Mouse (Mus musculus) frontal cortex, postnatal 36 days (tissue): ENCODE results near the gene Mta1.

Experiments used
- DNase-seq, 2 experiments: peaks; one replicate each; pipeline ENCODE4 v3.0.0; 2022; ENCODE audit warnings: low spot score in 2 of 2

Gene Mta1

GRCm38 (mm10) chr12:113097749-113098281 lies at the start of gene Mta1:
Mta1 (plus strand) TSS chr12:113098278.
- DNase-seq, result peak in 1 of 2 experiments; percentile 35

GRCm38 (mm10) chr12:113049836-113050235 lies 48.2 kb upstream of the Mta1 start:
- no peak for DNase-seq

- DNase-seq, result no peak
Observed at GRCm38 (mm10) chr12:113050671-113051070, 47.4 kb upstream of the Mta1 start.

DNA sequence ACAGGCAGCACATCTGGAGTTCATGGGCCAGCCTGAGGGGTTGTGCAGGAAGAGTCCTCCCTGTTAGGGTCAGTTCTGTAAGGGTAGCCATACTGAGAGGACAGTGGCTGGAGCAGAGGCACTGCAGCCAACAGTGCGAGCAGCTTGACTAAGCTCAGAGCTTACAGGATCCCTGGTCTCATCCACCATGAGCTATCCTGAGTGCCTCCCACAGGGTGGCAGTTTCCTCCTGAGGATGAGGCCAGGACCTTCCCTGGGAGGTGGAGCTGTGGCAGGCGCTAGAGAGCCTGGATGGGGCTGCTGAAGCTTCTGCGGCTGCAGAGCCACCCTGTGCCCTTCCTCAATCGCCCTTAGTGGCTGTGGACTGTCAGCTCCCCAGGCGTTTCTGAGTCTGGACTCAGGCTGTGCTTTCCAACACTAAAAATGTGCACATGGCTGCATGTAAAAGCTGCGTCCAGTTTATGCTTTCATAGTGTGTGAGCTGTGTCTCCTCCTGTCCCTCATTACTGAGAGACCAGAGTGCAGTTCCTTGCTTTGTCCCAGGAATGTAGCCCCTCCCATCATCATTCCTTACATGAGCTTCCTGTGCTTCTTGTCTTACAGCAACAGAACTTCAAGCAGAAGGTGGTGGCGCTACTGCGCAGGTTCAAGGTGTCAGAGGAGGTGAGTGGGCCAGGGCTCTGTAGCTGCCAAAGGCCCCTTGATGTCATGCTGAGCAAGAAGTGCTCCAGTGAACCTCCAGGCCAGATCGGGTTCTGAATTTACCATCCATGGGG lies 46.3 kb upstream of the Mta1 start:
- no peak for DNase-seq

GRCm38 (mm10) chr12:113056089-113056488 lies 42.0 kb upstream of the Mta1 start:
- DNase-seq, result no peak

DNA sequence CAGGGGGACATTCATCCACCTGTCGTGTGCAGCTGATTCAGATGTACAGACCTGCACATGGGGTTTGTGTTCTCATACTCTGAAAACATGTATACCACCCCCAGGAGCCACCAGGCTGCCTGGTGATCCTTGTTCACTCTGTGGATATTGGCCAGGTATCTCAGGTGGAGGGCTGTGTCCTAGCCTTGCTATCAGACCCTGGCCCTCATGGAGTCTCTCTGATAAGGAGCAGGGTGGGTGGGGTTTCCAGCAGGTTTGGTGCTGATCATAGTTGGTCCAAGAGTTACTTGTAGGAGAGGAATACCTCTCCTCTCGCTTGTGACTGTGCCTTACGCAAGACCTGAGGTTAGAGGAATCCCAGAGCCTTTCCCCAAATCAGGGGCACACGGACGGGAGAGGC lies 37.9 kb upstream of the Mta1 start:
- DNase-seq, result no peak

- DNase-seq, result no peak
Observed at GRCm38 (mm10) chr12:113061606-113062005, 36.5 kb upstream of the Mta1 start.

GRCm38 (mm10) chr12:113062201-113062600 lies 35.9 kb upstream of the Mta1 start:
- DNase-seq, result no peak

- DNase-seq, result no peak
Observed at GRCm38 (mm10) chr12:113063700-113064099, 34.4 kb upstream of the Mta1 start.

DNA sequence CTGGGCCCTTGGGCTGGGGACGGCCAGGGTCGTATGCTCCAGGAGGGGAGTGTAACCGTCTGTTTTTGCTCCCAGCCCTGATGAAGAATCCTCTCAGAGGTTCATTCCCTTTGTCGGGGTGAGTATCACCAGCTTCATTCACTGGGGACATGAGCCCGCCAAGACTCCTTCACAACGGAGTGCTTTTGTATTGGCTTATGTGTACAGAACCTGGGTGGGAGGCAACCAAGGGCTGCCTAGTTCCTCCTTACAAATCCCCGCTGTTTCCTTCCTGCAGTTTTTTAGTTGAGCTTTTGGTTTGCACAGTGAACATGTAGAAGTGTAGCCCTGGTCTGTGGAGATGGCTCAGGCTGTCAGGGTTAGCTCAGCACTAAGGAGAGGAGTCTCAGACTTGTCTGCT lies 30.1 kb upstream of the Mta1 start:
- no peak for DNase-seq

DNA sequence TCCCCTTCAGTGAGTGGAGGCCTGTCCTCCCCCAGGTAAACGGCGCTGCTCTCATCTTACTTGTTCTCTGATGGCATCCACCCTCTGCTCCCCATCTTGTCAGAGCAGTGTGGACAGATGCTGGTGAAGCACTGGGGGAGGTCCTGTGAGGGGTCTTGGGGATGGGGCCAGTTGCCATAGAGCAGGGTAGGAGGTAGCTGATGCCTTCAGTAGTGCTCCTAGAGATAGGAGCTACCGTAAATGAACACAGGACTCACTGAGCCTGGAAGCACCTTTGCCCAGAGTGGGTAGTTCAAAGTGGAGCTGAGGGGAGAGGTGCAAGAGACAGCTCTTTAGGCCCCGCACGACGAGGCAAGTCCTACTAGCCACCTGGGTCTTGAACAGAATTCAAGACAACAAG lies 28.7 kb upstream of the Mta1 start:
- DNase-seq, result no peak

GRCm38 (mm10) chr12:113071321-113071720 lies 26.8 kb upstream of the Mta1 start:
- DNase-seq, result no peak

DNA sequence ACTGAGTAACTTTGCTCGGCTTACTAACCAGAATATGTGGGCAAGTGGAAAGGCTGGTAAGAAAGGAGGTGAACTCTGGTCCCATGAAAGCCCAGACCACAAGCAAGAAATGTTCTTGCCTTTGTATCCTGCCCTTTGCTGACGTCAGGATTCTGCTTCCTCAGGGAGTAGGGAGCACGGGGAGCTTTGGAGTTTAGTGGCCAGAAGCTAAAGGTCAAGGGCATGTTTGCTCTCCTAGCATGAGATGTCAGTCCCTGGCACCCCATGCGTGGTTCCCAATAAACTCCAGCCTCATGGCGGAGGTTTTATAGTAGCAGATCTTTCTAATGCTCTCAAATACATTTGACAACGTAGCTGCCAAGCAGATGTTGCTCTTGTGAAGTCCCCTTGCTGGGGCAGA lies 26.3 kb upstream of the Mta1 start:
- no peak for DNase-seq

- DNase-seq, result peak in 1 of 2 experiments; percentile 21
Observed at GRCm38 (mm10) chr12:113073420-113074328, 24.4 kb upstream of the Mta1 start.

DNA sequence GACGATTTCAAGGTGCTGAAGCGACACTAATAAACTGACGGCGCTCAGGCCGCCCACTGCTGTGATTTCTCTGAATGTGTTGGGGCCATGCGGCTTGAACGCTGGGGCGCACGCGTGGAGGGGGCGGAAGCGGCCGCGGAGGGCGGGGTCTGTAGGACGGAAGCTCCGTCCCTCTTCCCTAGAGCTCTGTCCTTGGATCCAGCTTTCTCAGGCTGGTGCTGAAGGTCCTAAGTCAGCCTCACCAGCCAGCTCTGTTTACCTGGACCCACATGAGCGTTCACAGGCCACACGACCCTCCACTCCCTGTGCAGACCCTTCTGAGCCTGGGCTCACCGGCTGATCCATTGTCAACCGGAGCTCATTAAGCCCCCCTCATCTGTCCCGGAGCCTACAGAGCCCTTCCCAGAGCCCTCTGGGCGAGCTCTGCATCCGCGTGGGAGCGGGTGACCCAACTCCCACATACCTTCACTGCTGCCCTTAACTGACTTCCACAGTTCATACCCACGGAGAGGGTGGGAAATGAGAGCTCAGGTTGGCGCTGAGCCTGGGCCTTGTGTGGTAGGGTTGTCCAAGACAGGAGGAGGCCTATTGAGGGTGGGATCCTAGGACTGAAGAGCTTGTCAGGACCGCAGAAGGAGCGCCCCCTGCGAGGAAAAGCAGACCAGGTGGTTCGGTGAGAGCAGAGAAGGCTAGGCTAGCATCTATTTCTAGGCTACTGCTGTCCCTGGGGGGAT lies 23.6 kb upstream of the Mta1 start, which contains the start of gene Tex22:
Tex22 (plus strand) TSS at position 174 of the 734 bp plus-strand sequence.
- DNase-seq, result peak; percentile 84 to 91

- peak; percentile 84 to 86 for DNase-seq
Observed at GRCm38 (mm10) chr12:113075063-113075454, 23.0 kb upstream of the Mta1 start.

- no peak for DNase-seq
Observed at GRCm38 (mm10) chr12:113075486-113075885, 22.6 kb upstream of the Mta1 start.

DNA sequence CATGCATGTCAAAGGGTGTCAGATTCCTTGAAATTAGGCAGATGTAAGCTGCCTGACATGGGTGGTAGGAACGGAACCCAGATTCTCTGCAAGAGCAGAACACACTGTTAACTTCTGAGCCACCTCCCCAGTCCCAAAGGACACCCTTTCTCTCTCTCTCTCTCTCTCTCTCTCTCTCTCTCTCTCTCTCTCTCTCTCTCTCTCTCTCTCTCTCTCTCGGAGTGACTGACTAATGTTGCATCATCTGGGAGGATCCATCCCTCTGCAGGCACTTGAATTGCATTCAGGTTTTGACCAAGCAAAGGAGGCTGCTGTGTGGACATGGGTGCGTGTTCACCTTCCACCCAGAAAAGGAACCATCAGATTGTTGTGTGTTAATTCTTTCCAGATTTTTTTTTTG lies 10.8 kb upstream of the Mta1 start:
- DNase-seq, result no peak

GRCm38 (mm10) chr12:113088026-113088425 lies 10.1 kb upstream of the Mta1 start:
- no peak for DNase-seq

- DNase-seq, result no peak
Observed at GRCm38 (mm10) chr12:113089107-113089506, 9.0 kb upstream of the Mta1 start.

DNA sequence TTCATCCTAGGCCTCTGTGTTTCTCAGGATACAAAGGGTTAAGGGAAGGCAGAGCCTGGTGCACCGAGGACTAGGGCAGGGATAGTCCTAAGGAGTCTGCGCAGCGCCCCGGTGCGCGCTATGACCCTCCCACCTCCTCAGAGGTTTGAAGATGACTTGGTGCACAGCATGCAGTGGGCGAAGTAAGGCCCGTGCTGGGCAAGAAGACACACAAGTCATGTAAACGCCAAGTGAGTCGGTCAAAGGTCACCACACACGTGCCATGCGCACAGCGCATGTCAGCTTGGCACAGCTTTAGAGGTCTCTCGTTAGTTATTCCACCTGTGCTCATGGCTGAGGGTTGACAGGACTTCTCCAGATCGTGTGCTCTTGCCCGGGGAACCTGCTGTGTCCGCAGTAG lies 8.0 kb upstream of the Mta1 start:
- no peak for DNase-seq

- DNase-seq, result no peak
Observed at GRCm38 (mm10) chr12:113097040-113097439, 1.0 kb upstream of the Mta1 start.
